Mouse (Mus musculus): ENCODE results near the gene Bbs9. TPM values are rescaled to one million over a fixed set of nuclear protein-coding genes. Genes with fewer than 3 reads are reported as not detected.

Gene Bbs9
- polyA plus RNA-seq, 1 experiment from 2014 or later = 2.5 TPM

- ATAC-seq (ENCODE audit: low read depth) = no peak
Observed at GRCm38 (mm10) chr9:22502972-22503371, 27.5 kb downstream of the Bbs9 start.

GRCm38 (mm10) chr9:22503581-22503980 lies 28.1 kb downstream of the Bbs9 start:
- Histone ChIP-seq H3K4me1 (ENCODE audit: control insufficient read depth, low read depth, low read length) (no peaks in the 10 kb centered on the region), H3K36me3 (ENCODE audit: control insufficient read depth, insufficient read depth) (no peaks in the 10 kb centered on the region)
- WGBS (ENCODE audit: insufficient replicate concordance) = 77% methylated on average over 5 of the region's 5 CpGs

More at GRCm38 (mm10) chr9:22502972-22503371, 27.5 kb downstream of the Bbs9 start:
- H3K27me3 ChIP-seq (ENCODE audit: control insufficient read depth, insufficient read depth, low read depth, low read length) = no peaks in the 10 kb centered on the region
- H3K9ac ChIP-seq (ENCODE audit: low read depth, low read length) = no peak overlapping the region
- H3K4me2 ChIP-seq (ENCODE audit: low read depth, low read length) = no peak overlapping the region
- no peaks in the 10 kb centered on the region for H3K4me1 ChIP-seq (ENCODE audit: control insufficient read depth, low read depth, low read length)
- no peak overlapping the region for H3K4me3 ChIP-seq (ENCODE audit: low read depth, low read length)
- H3K27ac ChIP-seq (ENCODE audit: low read length) = no peak overlapping the region
- no peaks in the 10 kb centered on the region for H3K9me3 ChIP-seq (replicated peaks; ENCODE audit: control insufficient read depth, low read length)
- no peaks in the 10 kb centered on the region for H3K36me3 ChIP-seq (ENCODE audit: control insufficient read depth, insufficient read depth)
- WGBS (ENCODE audit: insufficient replicate concordance) = 85% methylated on average over 2 of the region's 2 CpGs

GRCm38 (mm10) chr9:22505574-22505973 lies 30.1 kb downstream of the Bbs9 start:
- ATAC-seq (ENCODE audit: low read depth) = no peak
- no peaks in the 10 kb centered on the region for H3K36me3 ChIP-seq (ENCODE audit: control insufficient read depth, insufficient read depth)
- 35% methylated on average over 2 of the region's 2 CpGs for WGBS (ENCODE audit: insufficient replicate concordance)
- no peaks in the 10 kb centered on the region for H3K4me1 ChIP-seq (ENCODE audit: control insufficient read depth, low read depth, low read length)
- no peak overlapping the region for H3K27ac ChIP-seq (ENCODE audit: low read length)
- no peak overlapping the region for H3K4me3 ChIP-seq (ENCODE audit: low read depth, low read length)
- H3K9ac ChIP-seq (ENCODE audit: low read depth, low read length) = no peak overlapping the region
- H3K4me2 ChIP-seq (ENCODE audit: low read depth, low read length) = no peak overlapping the region
- no peaks in the 10 kb centered on the region for H3K9me3 ChIP-seq (replicated peaks; ENCODE audit: control insufficient read depth, low read length)
- H3K27me3 ChIP-seq (ENCODE audit: control insufficient read depth, insufficient read depth, low read depth, low read length) = no peaks in the 10 kb centered on the region

More at GRCm38 (mm10) chr9:22503581-22503980, 28.1 kb downstream of the Bbs9 start:
- Histone ChIP-seq H3K9ac (ENCODE audit: low read depth, low read length) (no peak overlapping the region), H3K27ac (ENCODE audit: low read length) (no peak overlapping the region), H3K4me2 (ENCODE audit: low read depth, low read length) (no peak overlapping the region), H3K9me3 (replicated peaks; ENCODE audit: control insufficient read depth, low read length) (no peaks in the 10 kb centered on the region), H3K27me3 (ENCODE audit: control insufficient read depth, insufficient read depth, low read depth, low read length) (no peaks in the 10 kb centered on the region), H3K4me3 (ENCODE audit: low read depth, low read length) (no peak overlapping the region)
- ATAC-seq (ENCODE audit: low read depth) = no peak

- H3K9ac ChIP-seq (ENCODE audit: low read depth, low read length) = no peak overlapping the region
- no peak for ATAC-seq (ENCODE audit: low read depth)
- no peaks in the 10 kb centered on the region for H3K9me3 ChIP-seq (replicated peaks; ENCODE audit: control insufficient read depth, low read length)
- H3K27ac ChIP-seq (ENCODE audit: low read length) = no peak overlapping the region
- H3K4me3 ChIP-seq (ENCODE audit: low read depth, low read length) = no peak overlapping the region
- no peaks in the 10 kb centered on the region for H3K27me3 ChIP-seq (ENCODE audit: control insufficient read depth, insufficient read depth, low read depth, low read length)
- no peaks in the 10 kb centered on the region for H3K36me3 ChIP-seq (ENCODE audit: control insufficient read depth, insufficient read depth)
- H3K4me2 ChIP-seq (ENCODE audit: low read depth, low read length) = no peak overlapping the region
- H3K4me1 ChIP-seq (ENCODE audit: control insufficient read depth, low read depth, low read length) = no peaks in the 10 kb centered on the region
- WGBS (ENCODE audit: insufficient replicate concordance) = 57% methylated on average over 4 of the region's 4 CpGs
Observed at GRCm38 (mm10) chr9:22515076-22515475, 39.6 kb downstream of the Bbs9 start.

GRCm38 (mm10) chr9:22518394-22519041 lies 43.0 kb downstream of the Bbs9 start:
- Histone ChIP-seq H3K4me3 (ENCODE audit: low read depth, low read length) (no peak overlapping the region), H3K4me2 (ENCODE audit: low read depth, low read length) (no peak overlapping the region), H3K36me3 (ENCODE audit: control insufficient read depth, insufficient read depth) (no peaks in the 10 kb centered on the region), H3K27ac (ENCODE audit: low read length) (no peak overlapping the region), H3K4me1 (ENCODE audit: control insufficient read depth, low read depth, low read length) (no peaks in the 10 kb centered on the region), H3K27me3 (ENCODE audit: control insufficient read depth, insufficient read depth, low read depth, low read length) (no peaks in the 10 kb centered on the region), H3K9ac (ENCODE audit: low read depth, low read length) (no peak overlapping the region), H3K9me3 (replicated peaks; ENCODE audit: control insufficient read depth, low read length) (no peaks in the 10 kb centered on the region)
- no peak for ATAC-seq (ENCODE audit: low read depth)
- WGBS (ENCODE audit: insufficient replicate concordance) = 80% methylated on average over 3 of the region's 3 CpGs

GRCm38 (mm10) chr9:22523460-22523859 lies 47.9 kb downstream of the Bbs9 start:
- ATAC-seq (ENCODE audit: low read depth) = no peak
- H3K9ac ChIP-seq (ENCODE audit: low read depth, low read length) = no peak overlapping the region
- H3K4me3 ChIP-seq (ENCODE audit: low read depth, low read length) = no peak overlapping the region
- 81% methylated on average over 1 of the region's 1 CpGs for WGBS (ENCODE audit: insufficient replicate concordance)
- H3K27ac ChIP-seq (ENCODE audit: low read length) = no peak overlapping the region
- H3K27me3 ChIP-seq (ENCODE audit: control insufficient read depth, insufficient read depth, low read depth, low read length) = no peaks in the 10 kb centered on the region
- no peak overlapping the region for H3K4me2 ChIP-seq (ENCODE audit: low read depth, low read length)
- no peaks in the 10 kb centered on the region for H3K4me1 ChIP-seq (ENCODE audit: control insufficient read depth, low read depth, low read length)
- H3K36me3 ChIP-seq (ENCODE audit: control insufficient read depth, insufficient read depth) = no peaks in the 10 kb centered on the region
- no peaks in the 10 kb centered on the region for H3K9me3 ChIP-seq (replicated peaks; ENCODE audit: control insufficient read depth, low read length)

GRCm38 (mm10) chr9:22530734-22531489 lies 55.4 kb downstream of the Bbs9 start:
- Histone ChIP-seq H3K27me3 (ENCODE audit: control insufficient read depth, insufficient read depth, low read depth, low read length) (no peaks in the 10 kb centered on the region), H3K4me3 (ENCODE audit: low read depth, low read length) (no peak overlapping the region), H3K9me3 (replicated peaks; ENCODE audit: control insufficient read depth, low read length) (no peaks in the 10 kb centered on the region), H3K36me3 (ENCODE audit: control insufficient read depth, insufficient read depth) (no peaks in the 10 kb centered on the region), H3K27ac (ENCODE audit: low read length) (no peak overlapping the region), H3K4me1 (ENCODE audit: control insufficient read depth, low read depth, low read length) (no peaks in the 10 kb centered on the region), H3K9ac (ENCODE audit: low read depth, low read length) (no peak overlapping the region), H3K4me2 (ENCODE audit: low read depth, low read length) (no peak overlapping the region)
- 46% methylated on average over 3 of the region's 3 CpGs for WGBS (ENCODE audit: insufficient replicate concordance)
- no peak for ATAC-seq (ENCODE audit: low read depth)

- no peaks in the 10 kb centered on the region for H3K9me3 ChIP-seq (replicated peaks; ENCODE audit: control insufficient read depth, low read length)
- H3K27me3 ChIP-seq (ENCODE audit: control insufficient read depth, insufficient read depth, low read depth, low read length) = no peaks in the 10 kb centered on the region
- ATAC-seq (ENCODE audit: low read depth) = no peak
- WGBS (ENCODE audit: insufficient replicate concordance) = 55% methylated on average over 5 of the region's 5 CpGs
- H3K4me3 ChIP-seq (ENCODE audit: low read depth, low read length) = no peak overlapping the region
- no peak overlapping the region for H3K9ac ChIP-seq (ENCODE audit: low read depth, low read length)
- H3K36me3 ChIP-seq (ENCODE audit: control insufficient read depth, insufficient read depth) = no peaks in the 10 kb centered on the region
- H3K27ac ChIP-seq (ENCODE audit: low read length) = no peak overlapping the region
- no peak overlapping the region for H3K4me2 ChIP-seq (ENCODE audit: low read depth, low read length)
- H3K4me1 ChIP-seq (ENCODE audit: control insufficient read depth, low read depth, low read length) = no peaks in the 10 kb centered on the region
Observed at GRCm38 (mm10) chr9:22532112-22532511, 56.6 kb downstream of the Bbs9 start.

GRCm38 (mm10) chr9:22532810-22533447 lies 57.4 kb downstream of the Bbs9 start:
- Histone ChIP-seq H3K4me2 (ENCODE audit: low read depth, low read length) (no peak overlapping the region), H3K36me3 (ENCODE audit: control insufficient read depth, insufficient read depth) (no peaks in the 10 kb centered on the region), H3K9ac (ENCODE audit: low read depth, low read length) (no peak overlapping the region), H3K27me3 (ENCODE audit: control insufficient read depth, insufficient read depth, low read depth, low read length) (no peaks in the 10 kb centered on the region), H3K4me3 (ENCODE audit: low read depth, low read length) (no peak overlapping the region), H3K4me1 (ENCODE audit: control insufficient read depth, low read depth, low read length) (no peaks in the 10 kb centered on the region), H3K27ac (ENCODE audit: low read length) (no peak overlapping the region), H3K9me3 (replicated peaks; ENCODE audit: control insufficient read depth, low read length) (no peaks in the 10 kb centered on the region)
- no peak for ATAC-seq (ENCODE audit: low read depth)
- 46% methylated on average over 9 of the region's 9 CpGs for WGBS (ENCODE audit: insufficient replicate concordance)

Measured in liver, embryonic 16.5 days (tissue).